Mouse (Mus musculus) liver, postnatal 0 days (tissue): ENCODE measurements around the gene Acad11. TPM values are rescaled to one million over a fixed set of nuclear protein-coding genes. Genes with fewer than 3 reads are reported as not detected.

ENCODE experiments used
- ATAC-seq: fragments of 200-750 bp; cut with Nextera tagmentation; 2 replicates; pipeline ENCODE4 v1.8.0; 2017; ENCODE audit warnings: mild to moderate bottlenecking, moderate library complexity
- DNase-seq: peaks from one replicate; pipeline ENCODE4 v3.0.0-alpha.2; 2016
- H3K27ac ChIP-seq: fragments of 300-500 bp; sonication (generic); 2 replicates; pipeline ENCODE4 v1.5.1; 2014; ENCODE audit warnings: antibody characterized with exemption, moderate library complexity, mild to moderate bottlenecking, low read depth
- H3K27me3 ChIP-seq: fragments of 300-500 bp; sonication (generic); 2 replicates; pipeline ENCODE4 v1.6.1; 2014; ENCODE audit warnings: low read length, control low read depth, mixed read lengths; ENCODE audit not compliant: insufficient read depth
- H3K36me3 ChIP-seq: fragments of 300-500 bp; sonication (generic); replicated peaks from 2 replicates; pipeline ENCODE4 v1.6.1; 2014; ENCODE audit warnings: mild to moderate bottlenecking, control low read depth, low read length, moderate library complexity, mixed read lengths; ENCODE audit not compliant: insufficient read depth
- H3K4me1 ChIP-seq: fragments of 300-500 bp; sonication (generic); 2 replicates; pipeline ENCODE4 v1.6.1; 2014; ENCODE audit warnings: antibody characterized with exemption, mild to moderate bottlenecking, control low read depth; ENCODE audit not compliant: insufficient read depth
- H3K4me2 ChIP-seq: fragments of 300-500 bp; sonication (generic); 2 replicates; pipeline ENCODE4 v1.6.1; 2014; ENCODE audit warnings: low read depth, mild to moderate bottlenecking, low read length, moderate library complexity, mixed read lengths
- H3K4me3 ChIP-seq: fragments of 300-500 bp; sonication (generic); 2 replicates; pipeline ENCODE4 v1.5.1; 2014; ENCODE audit warnings: low read depth, low read length
- H3K9ac ChIP-seq: fragments of 300-500 bp; sonication (generic); replicated peaks from 2 replicates; pipeline ENCODE4 v1.6.1; 2014; ENCODE audit warnings: mild to moderate bottlenecking, moderate library complexity
- H3K9me3 ChIP-seq: fragments of 300-500 bp; sonication (generic); 2 replicates; pipeline ENCODE4 v1.6.1; 2016; ENCODE audit warnings: mild to moderate bottlenecking, control low read depth, low read length, mixed read lengths
- CTCF ChIP-seq: sonication (generic); IDR thresholded peaks from 2 replicates; pipeline ENCODE4 v1.5.1; 2016; ENCODE audit warnings: antibody characterized with exemption, low read depth
- EP300 ChIP-seq: IDR thresholded peaks from 2 replicates; pipeline ENCODE4 v1.6.1; 2016; ENCODE audit warnings: antibody characterized with exemption, low read depth, mild to moderate bottlenecking
- WGBS: fragments of 180-500 bp; shearing (Covaris S2); extraction: QIAGEN DNeasy Blood & Tissue Kit; methylation state at CpG from one replicate; pipeline ENCODE4 v1.1.7; 2014; ENCODE audit not compliant: insufficient replicate concordance; 5-methylcytosine and 5-hydroxymethylcytosine counted together
- polyA plus RNA-seq: library from polyadenylated mRNA; unstranded; fragments of >200 nt; fragmentation: Nextera tagmentation; extraction: Ambion mirVana; gene quantifications from 2 replicates; pipeline ENCODE4 v1.2.1, GENCODE M21; 2015

The Acad11 gene
- polyA plus RNA-seq, 1 experiment from 2014 or later = 105 TPM

GRCm38 (mm10) chr9:104092945-104093344 is 29.8 kb downstream of the Acad11 start:
- no peak for ATAC-seq

GRCm38 (mm10) chr9:104098256-104098655 is 35.1 kb downstream of the Acad11 start:
- Histone ChIP-seq H3K4me3 (no peak overlapping the region), H3K4me2 (no peak overlapping the region), H3K4me1 (no peaks in the 10 kb centered on the region), H3K36me3 (peaks cover 16% of the 10 kb centered on the region; the same call in 1 of the 2 replicates), H3K9ac (no peak overlapping the region), H3K27me3 (no peaks in the 10 kb centered on the region), H3K9me3 (no peaks in the 10 kb centered on the region), H3K27ac (no peak overlapping the region)
- WGBS = 41% methylated on average over 5 of the region's 5 CpGs
- TF ChIP-seq CTCF (no peak), EP300 (no peak)
- no peak for DNase-seq
- no peak for ATAC-seq

More at GRCm38 (mm10) chr9:104092945-104093344, 29.8 kb downstream of the Acad11 start:
- H3K4me3 ChIP-seq = no peak overlapping the region
- H3K36me3 ChIP-seq = peaks cover 15% of the 10 kb centered on the region; the same call in 1 of the 2 replicates
- no peak for DNase-seq
- H3K9ac ChIP-seq = no peak overlapping the region
- no peaks in the 10 kb centered on the region for H3K4me1 ChIP-seq
- no peak overlapping the region for H3K4me2 ChIP-seq
- H3K27ac ChIP-seq = no peak overlapping the region
- H3K27me3 ChIP-seq = no peaks in the 10 kb centered on the region
- H3K9me3 ChIP-seq = no peaks in the 10 kb centered on the region
- TF ChIP-seq CTCF (no peak), EP300 (no peak)
- 92% methylated on average over 5 of the region's 5 CpGs for WGBS

GRCm38 (mm10) chr9:104099060-104099459 is 35.9 kb downstream of the Acad11 start:
- Histone ChIP-seq H3K9ac (no peak overlapping the region), H3K4me1 (no peaks in the 10 kb centered on the region), H3K27me3 (no peaks in the 10 kb centered on the region), H3K36me3 (peaks cover 16% of the 10 kb centered on the region), H3K27ac (no peak overlapping the region), H3K4me2 (no peak overlapping the region), H3K4me3 (no peak overlapping the region), H3K9me3 (no peaks in the 10 kb centered on the region)
- ATAC-seq (no peak), DNase-seq (no peak)
- WGBS = 84% methylated on average over 11 of the region's 11 CpGs
- no peak for TF ChIP-seq CTCF
- TF ChIP-seq EP300 = no peak

- peaks cover 10% of the 10 kb centered on the region for H3K36me3 ChIP-seq
- no peak overlapping the region for H3K27ac ChIP-seq
- no peak overlapping the region for H3K4me3 ChIP-seq
- TF ChIP-seq CTCF (no peak), EP300 (no peak)
- H3K9me3 ChIP-seq = no peaks in the 10 kb centered on the region
- ATAC-seq = no peak
- H3K27me3 ChIP-seq = no peaks in the 10 kb centered on the region
- no peak overlapping the region for H3K9ac ChIP-seq
- DNase-seq = no peak
- no peaks in the 10 kb centered on the region for H3K4me1 ChIP-seq
- no peak overlapping the region for H3K4me2 ChIP-seq
- WGBS = 71% methylated on average over 7 of the region's 7 CpGs
These were observed 37.6 kb downstream of the Acad11 start for GRCm38 (mm10) chr9:104100822-104101221.

GRCm38 (mm10) chr9:104101458-104101857 is 38.3 kb downstream of the Acad11 start:
- no peak for TF ChIP-seq EP300
- H3K27me3 ChIP-seq = no peaks in the 10 kb centered on the region
- peaks cover 10% of the 10 kb centered on the region for H3K36me3 ChIP-seq
- DNase-seq (no peak), ATAC-seq (no peak)
- no peaks in the 10 kb centered on the region for H3K9me3 ChIP-seq
- no peak overlapping the region for H3K9ac ChIP-seq
- H3K4me1 ChIP-seq = no peaks in the 10 kb centered on the region
- no peak overlapping the region for H3K4me3 ChIP-seq
- H3K27ac ChIP-seq = no peak overlapping the region
- 57% methylated on average over 3 of the region's 3 CpGs for WGBS
- no peak overlapping the region for H3K4me2 ChIP-seq

- WGBS = 63% methylated on average over 6 of the region's 6 CpGs
- Histone ChIP-seq H3K4me1 (no peaks in the 10 kb centered on the region), H3K4me2 (no peak overlapping the region), H3K27me3 (no peaks in the 10 kb centered on the region), H3K9ac (no peak overlapping the region), H3K27ac (no peak overlapping the region), H3K4me3 (no peak overlapping the region), H3K9me3 (no peaks in the 10 kb centered on the region), H3K36me3 (peaks cover 10% of the 10 kb centered on the region)
- no peak for DNase-seq
- no peak for ATAC-seq
- no peak for TF ChIP-seq CTCF
- TF ChIP-seq EP300 = no peak
These were observed 39.1 kb downstream of the Acad11 start for GRCm38 (mm10) chr9:104102301-104102700.

- no peak overlapping the region for H3K9ac ChIP-seq
- no peak overlapping the region for H3K27ac ChIP-seq
- H3K4me3 ChIP-seq = no peak overlapping the region
- TF ChIP-seq EP300 (no peak), CTCF (no peak)
- H3K27me3 ChIP-seq = no peaks in the 10 kb centered on the region
- no peak for ATAC-seq
- peaks cover 10% of the 10 kb centered on the region for H3K36me3 ChIP-seq
- no peaks in the 10 kb centered on the region for H3K9me3 ChIP-seq
- no peak overlapping the region for H3K4me2 ChIP-seq
- no peaks in the 10 kb centered on the region for H3K4me1 ChIP-seq
- WGBS = 61% methylated on average over 2 of the region's 2 CpGs
- no peak for DNase-seq
These were observed 39.7 kb downstream of the Acad11 start for GRCm38 (mm10) chr9:104102901-104103300.
